Mouse (Mus musculus): ENCODE results near the gene Rpl4.
"Not testable (repeated sequence)": the region's sequence is repeated elsewhere in the genome, so short reads cannot be mapped to it uniquely, and the experiment has no call there.

The Rpl4 gene

GRCm38 (mm10) chr9:64198068-64198762 is 25.0 kb downstream of the Rpl4 start:
- DNase-seq (ENCODE audit: low spot score): no peak

GRCm38 (mm10) chr9:64198763-64199418 is 25.7 kb downstream of the Rpl4 start:
- not testable (repeated sequence) for DNase-seq (ENCODE audit: low spot score)

DNA sequence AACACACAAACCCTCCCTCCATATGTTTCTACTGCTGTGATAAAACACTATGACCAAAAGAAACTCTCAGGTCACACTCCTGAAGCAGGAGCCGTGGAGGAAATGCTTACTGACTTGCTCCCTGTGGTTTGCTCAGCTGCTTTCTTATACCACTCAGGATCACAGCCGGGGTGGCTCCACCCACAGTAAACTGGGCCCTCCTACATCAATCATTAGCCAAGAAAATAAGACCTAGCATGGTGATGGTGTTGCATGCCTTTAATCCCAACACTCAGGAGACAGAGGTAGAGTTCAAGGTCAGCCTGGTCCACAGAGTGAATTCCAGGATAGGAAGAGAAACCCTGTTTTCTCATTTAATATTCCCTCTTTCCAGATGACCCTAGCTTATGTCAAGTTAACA is 26.7 kb downstream of the Rpl4 start:
- DNase-seq (ENCODE audit: low spot score): no peak

- no peak for DNase-seq (ENCODE audit: low spot score)
Observed at GRCm38 (mm10) chr9:64202331-64202730, 29.2 kb downstream of the Rpl4 start.

DNA sequence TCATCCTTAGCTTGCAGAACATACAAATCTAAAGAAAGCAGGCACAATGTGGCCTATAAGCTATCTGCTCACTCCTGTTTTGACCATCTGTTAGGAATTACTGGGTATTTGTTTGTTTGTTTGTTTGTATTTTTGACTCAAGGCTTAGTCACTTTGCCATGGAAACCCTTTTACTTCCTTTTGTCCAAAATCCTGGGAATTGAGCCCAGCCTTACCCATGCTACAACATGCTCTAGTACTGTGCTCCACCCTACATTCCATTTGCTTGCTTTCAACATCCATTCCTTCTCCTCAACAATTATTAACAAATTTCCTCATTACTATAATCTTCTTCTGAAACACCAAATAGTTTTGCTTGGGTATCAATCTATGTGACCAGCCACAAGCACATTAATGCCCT is 29.7 kb downstream of the Rpl4 start:
- peak; percentile 53 for DNase-seq (ENCODE audit: low spot score)

GRCm38 (mm10) chr9:64207509-64208084 is 34.4 kb downstream of the Rpl4 start:
- no peak for DNase-seq (ENCODE audit: low spot score)

DNA sequence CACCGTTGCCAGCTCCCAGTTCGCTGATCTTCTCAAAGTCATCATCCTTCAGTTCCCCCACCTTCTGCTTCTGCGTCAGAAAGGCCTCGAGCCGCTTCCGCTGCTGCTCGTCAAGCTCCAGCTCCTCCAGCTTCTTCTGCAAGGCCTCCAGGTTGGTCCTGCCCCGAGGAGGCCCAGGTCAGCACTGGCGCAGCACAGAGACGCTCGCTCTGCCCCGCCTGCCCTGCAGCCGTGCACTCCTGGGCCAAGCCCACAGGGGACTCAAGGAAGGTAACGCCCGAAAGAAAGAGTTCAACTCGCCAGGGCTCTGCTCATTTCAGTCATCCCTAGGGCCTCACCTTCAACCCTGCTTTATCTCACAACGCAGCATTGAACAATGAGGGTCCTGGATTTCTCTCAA is 41.3 kb downstream of the Rpl4 start:
- DNase-seq (ENCODE audit: low spot score): no peak

- no peak for DNase-seq (ENCODE audit: low spot score)
Observed at GRCm38 (mm10) chr9:64216090-64216489, 42.9 kb downstream of the Rpl4 start.

DNA sequence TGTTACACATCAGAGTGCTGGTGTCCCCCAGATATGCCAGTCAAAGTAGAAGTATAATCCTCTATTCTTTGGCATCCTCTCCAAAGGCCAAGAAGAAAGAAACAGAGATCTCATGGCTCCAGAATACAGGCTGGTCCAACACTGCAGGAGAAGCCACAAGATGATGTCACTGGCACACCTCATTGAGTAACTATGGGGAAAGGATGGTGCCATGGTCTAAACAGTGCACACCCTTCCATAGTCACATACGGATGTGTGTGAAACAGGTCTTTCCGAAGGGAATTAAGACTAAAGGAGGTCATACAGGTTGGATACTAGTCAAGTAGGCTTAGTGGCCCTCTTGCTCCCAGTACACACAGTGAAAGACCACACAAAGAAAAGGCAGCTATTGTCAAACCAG is 43.5 kb downstream of the Rpl4 start:
- no peak for DNase-seq (ENCODE audit: low spot score)

DNA sequence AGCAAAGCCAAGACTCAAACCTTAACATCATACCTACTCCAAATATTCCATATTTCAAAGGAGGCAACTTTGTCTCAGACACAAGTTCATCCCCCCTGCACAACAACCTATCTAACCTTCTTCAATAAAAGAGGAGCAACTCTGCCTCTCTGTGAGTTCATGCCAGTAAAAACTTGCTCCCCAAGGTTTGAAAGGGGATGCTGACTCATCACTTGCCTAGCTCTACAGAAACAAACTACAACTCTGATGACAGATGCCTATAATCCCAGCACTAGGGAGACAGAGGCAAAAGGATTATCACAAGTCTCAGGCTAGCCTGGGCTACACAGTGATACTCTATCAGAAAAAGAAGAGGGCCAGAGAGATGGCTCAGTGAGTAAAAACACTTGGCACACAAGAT is 44.7 kb downstream of the Rpl4 start:
- no peak for DNase-seq (ENCODE audit: low spot score)

DNA sequence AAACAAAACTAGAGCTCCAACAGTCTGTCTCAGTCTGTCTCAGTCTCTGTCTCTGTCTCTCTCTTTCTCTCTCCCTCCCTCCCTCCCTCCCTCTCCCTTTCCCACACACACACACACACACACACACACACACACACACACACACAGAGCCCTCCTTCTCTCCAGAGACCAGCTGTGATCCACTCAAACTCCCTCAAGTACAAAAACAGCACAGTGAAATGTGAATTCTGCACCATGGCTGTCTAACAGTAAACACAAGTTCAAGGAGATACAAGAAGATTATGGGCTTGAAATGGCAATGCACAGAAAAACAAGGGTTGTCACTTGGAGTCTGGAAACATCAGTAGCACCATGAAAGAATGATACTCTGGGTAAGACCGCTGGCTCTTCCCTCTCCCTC is 46.1 kb downstream of the Rpl4 start:
- no peak for DNase-seq (ENCODE audit: low spot score)

- no peak for DNase-seq (ENCODE audit: low spot score)
Observed at GRCm38 (mm10) chr9:64219772-64220420, 46.7 kb downstream of the Rpl4 start.

DNA sequence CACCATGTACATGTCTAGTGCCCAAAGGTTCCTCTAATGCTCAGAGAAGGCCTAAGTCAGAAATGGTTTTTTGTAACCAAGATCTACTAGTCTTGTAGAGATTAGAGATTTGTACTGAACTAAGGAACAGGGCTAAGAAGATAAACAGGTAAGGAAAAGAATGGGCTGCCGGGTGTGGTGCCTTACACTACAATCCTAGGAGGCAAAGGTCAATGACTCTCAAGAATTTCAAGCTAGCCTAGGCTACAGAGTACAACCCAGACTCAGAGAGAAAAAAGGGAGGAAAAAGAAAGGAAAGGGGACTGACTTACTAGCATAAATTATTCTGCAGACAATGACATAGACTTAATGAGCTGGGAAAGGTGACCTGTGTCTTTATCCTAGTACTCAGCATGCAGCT is 47.4 kb downstream of the Rpl4 start:
- no peak for DNase-seq (ENCODE audit: low spot score)

DNA sequence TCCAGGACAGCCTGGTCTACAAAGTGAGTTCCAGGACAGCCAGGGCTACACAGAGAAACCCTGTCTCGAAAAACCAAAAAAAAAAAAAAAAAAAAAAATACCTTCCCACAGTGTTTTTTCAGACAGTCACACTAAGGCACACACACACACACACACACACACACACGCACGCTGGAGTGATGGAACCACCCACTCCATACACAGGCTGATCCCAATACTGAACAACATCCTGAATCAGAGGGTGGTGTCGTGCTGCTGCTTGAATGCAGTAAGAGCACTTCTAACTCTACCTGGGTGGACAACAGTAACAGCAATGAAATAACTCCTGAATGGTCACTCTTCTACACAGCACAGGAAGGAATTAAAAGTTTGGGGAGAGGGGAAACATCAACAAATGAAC is 48.3 kb downstream of the Rpl4 start:
- no peak for DNase-seq (ENCODE audit: low spot score)

GRCm38 (mm10) chr9:64222098-64222497 is 48.9 kb downstream of the Rpl4 start:
- DNase-seq (ENCODE audit: low spot score): no peak

GRCm38 (mm10) chr9:64225805-64226204 is 52.6 kb downstream of the Rpl4 start:
- DNase-seq (ENCODE audit: low spot score): no peak

GRCm38 (mm10) chr9:64227736-64228135 is 54.6 kb downstream of the Rpl4 start:
- no peak for DNase-seq (ENCODE audit: low spot score)

Measured in adipocyte (in vitro differentiated cells).